Mouse (Mus musculus): ENCODE measurements around the gene Nup153.
A peak's percentile ranks its signal among the peaks of the same experiment; 100 is the strongest.

The Nup153 gene

DNA sequence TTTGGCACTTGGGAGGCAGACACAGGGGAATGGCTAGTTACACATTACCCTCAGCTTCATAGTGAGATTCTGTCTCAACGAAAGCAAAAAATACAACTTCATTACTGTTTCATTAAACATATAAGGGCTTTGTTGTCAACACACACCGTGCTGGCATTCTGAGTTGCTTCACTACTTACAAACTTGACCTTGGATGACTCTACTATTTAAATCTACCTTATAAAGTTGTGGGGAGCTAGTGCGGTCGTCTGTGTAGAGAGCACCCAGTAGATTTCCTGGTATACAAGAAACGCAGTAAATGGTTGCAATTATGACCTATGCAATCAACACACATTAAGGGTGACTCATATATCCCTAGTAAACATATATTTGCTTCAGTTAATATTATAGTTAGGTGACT, 671 bp upstream of the Nup153 start:
- DNase-seq (ENCODE audit: low spot score): peak; percentile 18

DNA sequence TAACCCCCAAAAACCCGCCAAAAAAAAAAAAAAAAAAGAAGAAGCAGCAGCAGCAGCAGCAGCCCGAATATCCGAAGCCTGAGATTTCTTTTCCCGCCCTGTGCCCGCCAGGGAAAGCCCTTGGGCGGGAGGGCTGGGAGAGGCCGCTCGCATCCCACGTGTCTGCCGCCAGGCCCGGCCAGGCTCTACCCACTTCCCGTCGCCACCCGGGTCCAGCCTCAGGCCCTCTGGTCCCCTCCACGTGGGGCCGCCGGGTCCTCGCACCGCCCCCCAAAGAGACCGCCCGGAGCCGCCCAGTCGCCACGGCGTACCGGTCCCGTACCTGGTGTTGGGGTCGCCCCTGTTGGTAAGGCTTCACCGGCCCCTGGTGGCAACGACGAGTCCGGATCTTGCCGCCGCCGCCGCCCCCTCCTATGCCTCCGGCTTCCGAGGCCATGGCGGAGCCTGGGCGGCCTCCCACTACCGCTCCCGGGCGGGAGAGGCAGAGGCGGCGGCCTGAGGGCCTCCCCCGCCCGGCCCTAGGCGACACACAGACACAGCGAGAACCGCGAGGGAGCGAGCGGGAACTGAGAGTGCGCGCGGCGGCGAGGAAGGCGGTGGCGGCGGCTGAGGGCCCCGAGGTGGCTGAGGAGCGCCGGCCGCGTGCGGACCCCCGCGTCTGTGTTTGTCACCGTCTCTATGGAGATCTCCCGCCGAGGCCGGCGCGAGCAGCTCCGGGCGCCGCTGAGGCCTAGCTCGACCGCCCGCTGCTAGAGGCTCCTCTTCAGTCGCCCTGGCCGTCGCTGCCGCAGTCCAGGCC, 503 bp downstream of the Nup153 start:
- DNase-seq (ENCODE audit: low spot score): peak; percentile 41

- no peak for DNase-seq (ENCODE audit: low spot score)
These were observed 1.3 kb downstream of the Nup153 start for GRCm38 (mm10) chr13:46726288-46727037.

DNA sequence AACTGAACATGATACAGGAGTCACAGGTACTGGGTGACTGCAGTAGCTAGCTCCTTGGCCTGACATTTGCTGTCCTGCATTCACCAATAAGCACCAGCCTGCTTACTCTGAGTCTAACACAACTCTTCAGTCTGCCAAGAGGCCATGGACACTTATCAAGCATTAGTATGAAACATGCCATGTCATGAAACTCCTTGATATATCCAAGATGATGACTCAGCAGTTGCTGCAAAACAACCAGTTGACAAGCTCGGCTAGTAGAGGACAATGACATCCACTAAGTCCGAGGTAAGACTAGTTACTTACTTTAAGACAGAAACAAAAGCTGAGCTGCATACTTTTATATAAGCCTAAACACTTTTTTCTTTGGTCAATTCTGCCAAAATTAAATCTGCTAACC, 2.5 kb downstream of the Nup153 start:
- no peak for DNase-seq (ENCODE audit: low spot score)

DNA sequence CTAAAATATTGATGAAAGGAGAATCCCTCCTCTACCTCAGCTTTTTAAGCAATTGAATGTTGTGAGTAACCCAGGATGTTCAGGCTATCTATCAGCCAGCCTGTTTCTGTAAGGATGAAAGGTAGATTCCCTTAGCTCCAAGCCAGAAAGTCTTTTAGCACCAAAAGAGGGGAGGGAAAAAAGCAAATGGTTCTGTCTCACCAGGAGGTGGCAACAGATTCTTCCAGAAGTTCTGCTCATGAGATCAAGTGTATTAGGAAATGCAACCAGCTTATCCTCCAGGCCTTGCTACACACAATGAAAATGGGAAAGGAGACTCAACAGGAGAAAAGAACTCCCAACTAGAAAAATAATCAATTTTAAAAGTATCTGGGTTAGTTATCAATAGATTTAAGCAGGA, 3.4 kb downstream of the Nup153 start:
- DNase-seq (ENCODE audit: low spot score): no peak

DNA sequence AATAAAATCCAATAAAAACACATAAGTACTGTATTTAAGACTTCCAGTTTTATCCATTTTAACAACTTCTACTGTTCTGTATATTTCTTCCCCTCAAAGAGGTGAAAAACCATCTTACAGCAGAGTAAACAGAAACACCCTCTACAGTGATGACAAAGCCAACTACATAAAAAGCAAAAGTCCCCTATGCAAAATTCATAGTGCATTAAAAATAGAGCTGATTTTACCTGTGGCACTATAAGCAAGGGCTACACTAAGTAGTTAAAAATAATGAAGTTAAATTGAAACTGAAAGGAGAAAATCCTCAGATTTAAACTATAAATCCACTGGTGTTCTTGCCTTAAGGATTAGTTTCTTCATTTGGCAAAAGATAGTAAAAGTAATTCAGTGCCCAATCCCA, 6.7 kb downstream of the Nup153 start:
- no peak for DNase-seq (ENCODE audit: low spot score)

GRCm38 (mm10) chr13:46718893-46719400, 8.8 kb downstream of the Nup153 start:
- DNase-seq (ENCODE audit: low spot score): no peak

DNA sequence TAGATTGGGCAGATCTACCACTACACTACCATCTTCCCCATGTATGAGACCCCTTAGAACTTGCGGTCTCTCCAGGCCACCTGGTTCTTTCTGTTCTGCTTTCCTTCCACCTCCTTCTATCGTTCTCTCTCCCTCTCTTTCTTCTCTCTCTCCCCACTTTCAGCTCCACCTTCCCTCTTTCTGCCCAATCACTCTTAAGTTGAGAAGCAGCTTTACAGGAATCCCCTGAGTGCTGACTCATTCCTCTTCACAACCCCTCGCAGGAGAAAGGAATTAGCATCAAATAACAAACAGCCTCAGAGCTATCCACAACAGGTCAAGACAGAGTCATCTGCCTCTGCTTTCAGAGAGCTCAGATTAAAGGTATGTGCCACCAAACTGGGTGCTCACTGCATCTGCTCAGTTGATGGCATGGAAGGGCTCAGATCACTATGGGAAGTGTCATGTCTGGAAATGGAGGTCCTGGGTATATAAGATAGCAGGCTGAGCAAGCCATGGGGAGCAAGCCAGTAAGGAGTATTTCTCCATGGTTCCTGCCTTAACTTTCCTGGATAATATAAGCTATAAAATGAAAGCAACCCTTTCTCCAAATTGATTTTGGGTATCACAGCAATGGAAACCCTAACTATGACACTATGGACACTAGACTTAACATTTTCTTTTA, 11.6 kb downstream of the Nup153 start:
- DNase-seq (ENCODE audit: low spot score): no peak

GRCm38 (mm10) chr13:46713486-46713885, 14.3 kb downstream of the Nup153 start:
- no peak for DNase-seq (ENCODE audit: low spot score)

GRCm38 (mm10) chr13:46703138-46703537, 24.6 kb downstream of the Nup153 start:
- DNase-seq (ENCODE audit: low spot score): no peak

DNA sequence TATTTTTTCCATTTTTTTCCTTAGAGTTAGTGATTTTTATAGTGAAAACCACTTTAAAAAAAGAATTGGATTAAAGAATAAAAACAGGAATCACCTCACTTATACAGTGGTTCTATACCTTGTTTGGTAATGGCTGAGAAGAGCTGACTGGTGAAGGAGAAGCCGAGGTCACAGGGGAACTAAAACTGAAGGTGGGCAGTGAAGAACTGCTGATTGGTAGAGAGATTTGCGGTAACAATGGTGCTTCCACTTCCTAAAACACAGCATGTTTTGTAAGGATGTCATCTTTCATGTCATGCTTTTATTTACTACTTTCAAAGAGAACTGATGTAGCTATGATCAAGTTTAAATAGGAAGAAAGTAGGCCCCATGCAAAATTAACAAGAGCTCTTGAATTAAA, 26.3 kb downstream of the Nup153 start:
- no peak for DNase-seq (ENCODE audit: low spot score)

DNA sequence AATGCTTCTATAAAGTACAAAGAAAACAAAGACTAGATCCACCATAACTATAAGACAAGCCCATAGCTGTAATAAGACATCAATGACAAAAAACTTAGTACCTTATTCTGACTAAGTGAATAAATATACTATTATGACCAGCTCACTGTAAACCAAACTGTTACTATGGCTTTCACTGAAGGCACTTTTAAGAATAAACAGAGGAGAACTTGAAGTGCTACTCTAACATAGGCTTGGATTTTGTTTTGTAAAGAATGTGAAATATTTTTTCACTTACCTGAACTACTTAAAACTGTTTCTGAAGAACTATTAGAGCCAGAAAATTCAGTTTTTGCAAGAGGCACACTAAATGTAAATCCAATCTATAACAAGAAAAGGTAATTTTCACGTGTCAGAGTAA, 28.4 kb downstream of the Nup153 start:
- DNase-seq (ENCODE audit: low spot score): no peak

DNA sequence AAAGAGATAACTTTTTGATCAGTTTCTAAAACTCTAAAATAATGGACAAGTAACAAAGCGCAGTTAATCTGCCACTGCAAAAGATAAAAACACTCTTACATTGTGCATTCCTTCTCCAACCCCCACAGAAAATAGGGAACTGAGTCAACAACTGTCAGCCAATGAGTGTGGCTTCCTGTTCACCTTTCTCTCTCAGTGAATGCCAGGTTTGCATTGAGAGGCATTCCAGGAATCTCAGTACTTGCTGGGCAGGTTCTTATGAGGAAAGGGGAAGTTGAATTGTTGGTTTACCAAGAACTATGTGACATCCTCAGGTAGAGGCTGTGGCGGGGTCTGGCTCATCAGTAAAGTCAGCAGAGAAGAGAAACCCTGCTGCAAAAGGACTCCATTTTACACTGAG, 31.0 kb downstream of the Nup153 start:
- no peak for DNase-seq (ENCODE audit: low spot score)

GRCm38 (mm10) chr13:46695932-46696331, 31.8 kb downstream of the Nup153 start:
- no peak for DNase-seq (ENCODE audit: low spot score)

GRCm38 (mm10) chr13:46695296-46695908, 32.3 kb downstream of the Nup153 start:
- DNase-seq (ENCODE audit: low spot score): no peak

DNA sequence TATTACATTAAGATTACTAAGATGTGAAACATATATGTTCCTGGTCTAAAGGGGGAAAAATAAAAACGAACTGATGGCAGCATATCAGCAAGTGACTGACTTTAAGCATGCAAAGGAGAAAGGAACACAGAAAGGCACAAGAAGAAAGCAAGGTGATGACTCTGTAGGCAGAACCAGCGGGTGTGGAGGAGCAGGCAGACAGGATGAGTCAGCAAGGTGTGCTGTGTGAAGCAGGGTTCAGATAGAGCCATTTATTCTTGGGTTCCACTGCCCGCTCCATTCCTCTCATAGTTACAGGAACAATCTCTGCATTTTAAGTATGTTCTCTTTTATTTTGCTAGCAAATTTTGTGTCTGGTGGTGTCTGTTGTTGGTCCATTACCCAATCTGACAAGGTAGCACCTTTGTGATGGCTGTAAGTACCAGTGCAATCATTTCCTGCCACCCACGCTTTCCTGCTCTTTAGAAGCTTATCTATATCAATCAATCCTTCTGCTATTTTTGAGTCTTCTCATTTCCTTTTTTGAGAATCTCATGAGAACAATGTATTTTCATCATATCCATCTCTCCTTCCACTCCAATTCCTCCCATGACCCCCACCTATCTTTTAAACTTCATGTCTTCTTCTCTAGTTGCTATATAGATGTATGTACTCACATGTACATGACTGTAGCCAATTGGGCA, 37.0 kb downstream of the Nup153 start:
- DNase-seq (ENCODE audit: low spot score): no peak

DNA sequence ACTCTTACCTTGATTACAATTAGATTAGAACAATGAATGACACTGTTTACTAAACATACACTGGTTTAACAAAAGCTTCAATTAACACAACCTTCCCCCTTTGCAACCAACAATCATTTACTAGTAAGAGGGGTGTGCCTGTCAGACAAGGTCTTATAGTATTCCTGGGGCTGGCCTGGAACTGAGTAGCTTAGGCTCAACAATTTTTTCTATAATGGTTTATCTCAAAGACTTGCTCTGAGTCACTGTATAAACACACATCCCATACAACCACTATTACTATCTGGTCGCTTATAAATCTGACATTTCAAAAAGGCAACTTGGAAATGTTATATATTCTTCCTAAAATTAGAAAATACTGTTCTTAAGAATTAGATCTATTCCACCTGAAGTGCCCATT, 44.4 kb downstream of the Nup153 start:
- DNase-seq (ENCODE audit: low spot score): no peak

- no peak for DNase-seq (ENCODE audit: low spot score)
These were observed 44.8 kb downstream of the Nup153 start for GRCm38 (mm10) chr13:46682921-46683320.

DNA sequence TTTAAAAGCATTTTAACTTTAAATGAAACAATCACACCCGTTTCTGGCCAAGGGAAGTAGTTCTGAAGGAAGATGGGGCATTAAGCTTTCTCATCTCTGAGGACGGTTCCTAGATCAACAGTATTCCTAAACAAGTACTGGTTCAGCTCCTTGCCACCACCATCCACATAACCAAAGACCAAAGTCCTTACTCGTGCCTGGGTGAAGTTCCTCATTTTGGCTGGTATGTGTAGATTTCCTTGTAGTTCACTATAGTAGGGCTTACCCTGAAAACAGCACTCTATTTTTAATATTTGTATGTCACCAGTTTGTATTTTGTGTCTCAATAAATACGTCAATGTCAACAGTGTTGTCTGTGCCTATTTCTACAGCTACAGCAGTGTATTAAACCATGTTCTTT, 50.0 kb downstream of the Nup153 start:
- no peak for DNase-seq (ENCODE audit: low spot score)

- no peak for DNase-seq (ENCODE audit: low spot score)
These were observed 53.1 kb downstream of the Nup153 start for GRCm38 (mm10) chr13:46674601-46675000.

DNA sequence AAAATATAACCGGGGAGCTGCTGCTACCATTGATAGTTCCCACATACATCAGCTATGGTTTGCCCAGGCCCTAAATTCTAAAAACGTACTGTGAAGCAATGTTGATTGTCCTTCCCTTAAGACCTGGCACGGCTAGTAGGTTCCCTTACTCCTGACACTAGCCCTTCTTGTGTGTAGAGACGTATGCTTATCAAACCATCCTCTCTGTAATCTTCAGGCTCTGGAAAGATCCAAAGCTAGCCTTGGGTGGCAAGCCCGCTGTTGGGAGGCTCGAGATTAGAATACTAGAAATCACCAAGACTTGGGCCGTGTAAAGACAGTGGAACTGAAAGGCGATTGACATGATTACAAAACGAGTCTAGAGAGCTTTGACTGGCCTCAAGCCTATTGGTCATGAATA, 57.2 kb downstream of the Nup153 start:
- DNase-seq (ENCODE audit: low spot score): no peak

Measured in left cerebral cortex, adult 11 months (tissue).